Mouse (Mus musculus) kidney, adult 2 months (tissue): ENCODE measurements around the gene Hba-x.

Experiments used
- CTCF ChIP-seq: fragments of 200-500 bp; conservative IDR thresholded peaks from 2 replicates; pipeline ENCODE4 v1.5.1; 2011; ENCODE audit warnings: low read depth, mild to moderate bottlenecking, control low read depth, low read length, moderate library complexity, mixed read lengths; ENCODE audit not compliant: insufficient read depth, insufficient read length
- POLR2A ChIP-seq: fragments of 200-500 bp; IDR thresholded peaks from one replicate; pipeline ENCODE4 v1.6.1; 2011; ENCODE audit warnings: low read depth, low read length, control low read depth

GRCm38 (mm10) chr11:32266194-32266593 lies 10.0 kb upstream of the Hba-x start:
- TF ChIP-seq POLR2A: no peak
- TF ChIP-seq CTCF: no peak
